Mouse (Mus musculus): ENCODE measurements around the gene Pik3cd.

DNA sequence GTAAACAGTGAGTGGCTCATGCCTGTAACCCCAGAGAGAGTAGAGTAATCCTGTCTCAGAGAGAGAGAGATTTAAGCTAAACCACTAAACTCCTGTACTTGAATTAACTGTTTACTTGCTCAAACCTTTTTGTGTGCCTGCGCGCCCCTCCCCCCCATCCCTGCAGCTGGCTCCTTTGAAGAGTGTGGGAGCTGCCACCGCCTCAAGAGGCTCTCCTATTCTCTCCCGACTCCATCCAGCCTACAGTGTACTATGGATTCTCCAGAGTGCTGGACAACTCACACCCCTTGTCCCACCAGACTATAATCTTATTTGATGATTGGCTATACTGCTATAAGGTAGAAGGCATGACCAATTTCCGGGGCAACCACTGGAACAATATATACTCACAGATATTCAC is 48.3 kb upstream of the Pik3cd start:
- TF ChIP-seq CTCF (IDR thresholded peaks at IDR 0.05; ENCODE audit: insufficient read depth, low read length) (no peak), POLR2A (IDR thresholded peaks at IDR 0.05; ENCODE audit: borderline replicate concordance, extremely low read depth, low read depth, low read length) (no peak)

Measured in lung, adult 2 months (tissue).